ENCODE assay signal across 14 mouse cellular contexts in the genomic region with DNA sequence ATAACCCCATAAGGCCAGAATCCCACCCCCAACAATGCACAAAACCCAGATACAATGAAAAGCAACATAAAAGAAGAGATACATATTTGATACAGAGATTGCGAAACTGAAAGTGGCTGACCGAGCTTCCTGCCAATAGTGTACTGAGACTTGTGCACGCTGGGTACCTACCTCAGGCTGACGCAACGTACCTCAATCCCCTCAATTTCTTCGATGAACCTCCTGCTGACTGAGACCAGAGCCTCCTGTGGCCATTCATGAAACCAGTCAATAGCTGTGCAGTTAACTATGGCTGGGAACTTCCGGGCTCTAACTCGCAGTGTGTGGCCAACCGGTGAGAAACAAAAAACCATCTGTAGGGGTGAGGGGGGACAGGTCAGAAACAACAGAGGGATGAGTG.
DNase-seq lines count a peak whose midpoint lies in the region; ATAC-seq and TF ChIP-seq lines count a peak whose summit lies in the region.
"Had no signal": no experiment of that assay in that cellular context is flagged by ENCODE, and none has a peak within 500 bp of the region (broad histone marks: within the 10 kb centered on the region; RNA-seq: fewer than 3 reads in every experiment).

No protein-coding gene starts in this region.

- TF ChIP-seq CTCF in layer of hippocampus, adult 2 months (conservative IDR thresholded peaks at IDR 0.05) = no peak

- peak; percentile 81 for ATAC-seq in inflammation-experienced regulatory T-cells, adult 6 months
- ATAC-seq in forebrain, embryonic 14.5 days = no peak

- 30% methylated on average over 9 of the region's 9 CpGs for WGBS in forebrain, embryonic 14.5 days

- no peak overlapping the region for H3K27ac ChIP-seq in forebrain, embryonic 14.5 days (ENCODE audit: low read depth, low read length)
- H3K27ac ChIP-seq in layer of hippocampus, adult 2 months = no peak overlapping the region
- H3K27ac ChIP-seq: heart, embryonic 10.5 days; hindbrain, embryonic 10.5 days; limb, embryonic 12.5 days; midbrain, embryonic 12.5 days had no signal

- peaks cover under 1% of the 10 kb centered on the region for H3K4me1 ChIP-seq in forebrain, embryonic 14.5 days (ENCODE audit: control insufficient read depth, insufficient read depth, low read length)
- H3K4me1 ChIP-seq: limb, embryonic 12.5 days had no signal

- DNase-seq in A20 (ENCODE audit: low read depth, low spot score) = peak; percentile 80
- DNase-seq in CD8-positive naive resting alpha-beta T cell, adult 2 months (ENCODE audit: low read depth in 2 of 2, low spot score in 2 of 2) = peak; percentile 5 to 32
- peak; percentile 40 for DNase-seq in splenic B cell, adult 2 months (ENCODE audit: low read depth, low spot score)
- DNase-seq in forebrain, embryonic 14.5 days (ENCODE audit: low spot score) = no peak
- DNase-seq in frontal cortex, postnatal 25 days (ENCODE audit: low spot score in 2 of 2) = no peak
- no peak for DNase-seq in layer of hippocampus, adult 2 months (ENCODE audit: low spot score in 2 of 2)
- DNase-seq: adrenal gland, adult 8-10 months; kidney, adult 18-20 months; lung, adult 2 months had no signal

- H3K36me3 ChIP-seq in splenic B cell, adult 2 months (ENCODE audit: control insufficient read depth, insufficient read depth, low read length, poor library complexity, severe bottlenecking) = no peaks in the 10 kb centered on the region
- H3K36me3 ChIP-seq in forebrain, embryonic 14.5 days (ENCODE audit: control insufficient read depth, insufficient read depth, low read length) = no peaks in the 10 kb centered on the region
- H3K36me3 ChIP-seq: heart, embryonic 10.5 days; hindbrain, embryonic 10.5 days; limb, embryonic 12.5 days; midbrain, embryonic 12.5 days had no signal

- H3K4me3 ChIP-seq in forebrain, embryonic 14.5 days (ENCODE audit: low read depth, low read length) = no peak overlapping the region
- no peak overlapping the region for H3K4me3 ChIP-seq in layer of hippocampus, adult 2 months
- H3K4me3 ChIP-seq: heart, embryonic 10.5 days; hindbrain, embryonic 10.5 days; limb, embryonic 12.5 days; midbrain, embryonic 12.5 days had no signal

- H3K9ac ChIP-seq in forebrain, embryonic 14.5 days (ENCODE audit: low read length) = no peak overlapping the region
- H3K9ac ChIP-seq: limb, embryonic 12.5 days; midbrain, embryonic 12.5 days had no signal

- H3K4me2 ChIP-seq in forebrain, embryonic 14.5 days (ENCODE audit: low read length) = no peak overlapping the region
- H3K4me2 ChIP-seq: limb, embryonic 12.5 days; midbrain, embryonic 12.5 days had no signal

- H3K9me3 ChIP-seq in forebrain, embryonic 14.5 days (replicated peaks; ENCODE audit: control insufficient read depth, low read length) = no peaks in the 10 kb centered on the region
- H3K9me3 ChIP-seq: heart, embryonic 10.5 days; hindbrain, embryonic 10.5 days; limb, embryonic 12.5 days; midbrain, embryonic 12.5 days had no signal

- H3K27me3 ChIP-seq in splenic B cell, adult 2 months (ENCODE audit: control insufficient read depth, insufficient read depth, low read length, poor library complexity, severe bottlenecking) = no peaks in the 10 kb centered on the region
- peaks cover 27% of the 10 kb centered on the region for H3K27me3 ChIP-seq in forebrain, embryonic 14.5 days (replicated peaks; ENCODE audit: control insufficient read depth, insufficient read depth, low read length)

Comparison
In these comparisons a context has a peak if more than half of its experiments do, and no peak if none do; other contexts are left out.
1. DNase-seq: peak in A20 (single experiment), CD8-positive naive resting alpha-beta T cell, adult 2 months (2 of 2) and splenic B cell, adult 2 months (single experiment); none in forebrain, embryonic 14.5 days (single experiment), frontal cortex, postnatal 25 days (0 of 2) and layer of hippocampus, adult 2 months (0 of 2).